Mouse (Mus musculus): ENCODE results near the gene C1qtnf4. TPM values are rescaled to one million over a fixed set of nuclear protein-coding genes. Genes with fewer than 3 reads are reported as not detected.

C1qtnf4 gene
- polyA plus RNA-seq, 1 experiment = 0.04 TPM

GRCm38 (mm10) chr2:90847681-90848050 is 38.0 kb upstream of the C1qtnf4 start:
- Histone ChIP-seq H3K79me2 (ENCODE audit: control insufficient read depth, insufficient read depth) (peaks cover 42% of the 10 kb centered on the region), H3K27me3 (ENCODE audit: control insufficient read depth, insufficient read depth, insufficient read length) (no peaks in the 10 kb centered on the region), H3K4me2 (ENCODE audit: low read depth) (peak overlapping the region; percentile 88), H3K4me3 (peak overlapping the region; percentile 90), H3ac (ENCODE audit: control insufficient read depth, insufficient read length) (peak overlapping the region; percentile 51), H3K36me3 (ENCODE audit: control insufficient read depth, insufficient read depth) (peaks cover 18% of the 10 kb centered on the region)
- TF ChIP-seq POLR2AphosphoS2 (IDR thresholded peaks at IDR 0.05; ENCODE audit: insufficient read length, low read depth) (no peak), MAX (IDR thresholded peaks at IDR 0.05; ENCODE audit: low read depth) (no peak)

- no peaks in the 10 kb centered on the region for H3K27me3 ChIP-seq (ENCODE audit: control insufficient read depth, insufficient read depth, insufficient read length)
- H3K4me3 ChIP-seq = peak overlapping the region; percentile 90
- TF ChIP-seq USF1 (IDR thresholded peaks at IDR 0.05; ENCODE audit: low read depth) (no peak), E2F4 (IDR thresholded peaks at IDR 0.05; ENCODE audit: insufficient read depth) (no peak), SRF (IDR thresholded peaks at IDR 0.05; ENCODE audit: control insufficient read depth, insufficient read length, low read depth) (no peak), TCF12 (IDR thresholded peaks at IDR 0.05; ENCODE audit: insufficient read depth, poor library complexity, severe bottlenecking) (no peak), REST (IDR thresholded peaks at IDR 0.05; ENCODE audit: insufficient read depth, insufficient read length) (no peak), POLR2AphosphoS2 (IDR thresholded peaks at IDR 0.05; ENCODE audit: insufficient read length, low read depth) (no peak), POLR2A (IDR thresholded peaks at IDR 0.05; ENCODE audit: insufficient read length, low read depth) (no peak), MYOG (IDR thresholded peaks at IDR 0.05; ENCODE audit: control insufficient read depth in 1 of 3, insufficient read depth in 1 of 3, insufficient read length in 2 of 3, low read depth in 2 of 3) (no peak), CEBPB (IDR thresholded peaks at IDR 0.05; ENCODE audit: insufficient read depth, poor library complexity, severe bottlenecking) (no peak), MYOD1 (IDR thresholded peaks at IDR 0.05; ENCODE audit: control insufficient read depth in 1 of 3, insufficient read length in 2 of 3, low read depth in 2 of 3) (no peak), MAX (IDR thresholded peaks at IDR 0.05; ENCODE audit: low read depth) (no peak), TCF3 (IDR thresholded peaks at IDR 0.05; ENCODE audit: insufficient read length, low read depth) (no peak)
- H3K79me2 ChIP-seq (ENCODE audit: control insufficient read depth, insufficient read depth) = peaks cover 42% of the 10 kb centered on the region
- H3K36me3 ChIP-seq (ENCODE audit: control insufficient read depth, insufficient read depth) = peaks cover 25% of the 10 kb centered on the region
- no peak overlapping the region for H3ac ChIP-seq (ENCODE audit: control insufficient read depth, insufficient read length)
- peak overlapping the region; percentile 88 for H3K4me2 ChIP-seq (ENCODE audit: low read depth)
These were observed 37.3 kb upstream of the C1qtnf4 start for GRCm38 (mm10) chr2:90848331-90848730.

- Histone ChIP-seq H3ac (ENCODE audit: control insufficient read depth, insufficient read length) (no peak overlapping the region), H3K4me2 (ENCODE audit: low read depth) (no peak overlapping the region), H3K27me3 (ENCODE audit: control insufficient read depth, insufficient read depth, insufficient read length) (no peaks in the 10 kb centered on the region), H3K79me2 (ENCODE audit: control insufficient read depth, insufficient read depth) (peaks cover 46% of the 10 kb centered on the region), H3K4me3 (no peak overlapping the region), H3K36me3 (ENCODE audit: control insufficient read depth, insufficient read depth) (peaks cover 44% of the 10 kb centered on the region)
- TF ChIP-seq MYOD1 (IDR thresholded peaks at IDR 0.05; ENCODE audit: control insufficient read depth in 1 of 3, insufficient read length in 2 of 3, low read depth in 2 of 3) (no peak), TCF12 (IDR thresholded peaks at IDR 0.05; ENCODE audit: insufficient read depth, poor library complexity, severe bottlenecking) (no peak), CEBPB (IDR thresholded peaks at IDR 0.05; ENCODE audit: insufficient read depth, poor library complexity, severe bottlenecking) (no peak), E2F4 (IDR thresholded peaks at IDR 0.05; ENCODE audit: insufficient read depth) (no peak), SRF (IDR thresholded peaks at IDR 0.05; ENCODE audit: control insufficient read depth, insufficient read length, low read depth) (no peak), POLR2AphosphoS2 (IDR thresholded peaks at IDR 0.05; ENCODE audit: insufficient read length, low read depth) (no peak), REST (IDR thresholded peaks at IDR 0.05; ENCODE audit: insufficient read depth, insufficient read length) (no peak), USF1 (IDR thresholded peaks at IDR 0.05; ENCODE audit: low read depth) (no peak), POLR2A (IDR thresholded peaks at IDR 0.05; ENCODE audit: insufficient read length, low read depth) (no peak), MAX (IDR thresholded peaks at IDR 0.05; ENCODE audit: low read depth) (no peak), TCF3 (IDR thresholded peaks at IDR 0.05; ENCODE audit: insufficient read length, low read depth) (no peak), MYOG (IDR thresholded peaks at IDR 0.05; ENCODE audit: control insufficient read depth in 1 of 3, insufficient read depth in 1 of 3, insufficient read length in 2 of 3, low read depth in 2 of 3) (no peak)
These were observed 35.3 kb upstream of the C1qtnf4 start for GRCm38 (mm10) chr2:90850401-90850800.

GRCm38 (mm10) chr2:90861486-90861885 is 24.2 kb upstream of the C1qtnf4 start:
- no peaks in the 10 kb centered on the region for H3K79me2 ChIP-seq (ENCODE audit: control insufficient read depth, insufficient read depth)
- no peak overlapping the region for H3K4me3 ChIP-seq
- H3K4me2 ChIP-seq (ENCODE audit: low read depth) = no peak overlapping the region
- H3K36me3 ChIP-seq (ENCODE audit: control insufficient read depth, insufficient read depth) = peaks cover 76% of the 10 kb centered on the region
- H3K27me3 ChIP-seq (ENCODE audit: control insufficient read depth, insufficient read depth, insufficient read length) = no peaks in the 10 kb centered on the region
- no peak overlapping the region for H3ac ChIP-seq (ENCODE audit: control insufficient read depth, insufficient read length)
- no peak for TF ChIP-seq SRF (IDR thresholded peaks at IDR 0.05; ENCODE audit: control insufficient read depth, insufficient read length, low read depth)

GRCm38 (mm10) chr2:90864184-90864583 is 21.5 kb upstream of the C1qtnf4 start:
- Histone ChIP-seq H3K4me2 (ENCODE audit: low read depth) (no peak overlapping the region), H3K36me3 (ENCODE audit: control insufficient read depth, insufficient read depth) (peaks cover 61% of the 10 kb centered on the region), H3ac (ENCODE audit: control insufficient read depth, insufficient read length) (no peak overlapping the region), H3K79me2 (ENCODE audit: control insufficient read depth, insufficient read depth) (no peaks in the 10 kb centered on the region), H3K4me3 (no peak overlapping the region), H3K27me3 (ENCODE audit: control insufficient read depth, insufficient read depth, insufficient read length) (no peaks in the 10 kb centered on the region)
- TF ChIP-seq MYOG (IDR thresholded peaks at IDR 0.05; ENCODE audit: control insufficient read depth in 1 of 3, insufficient read depth in 1 of 3, insufficient read length in 2 of 3, low read depth in 2 of 3) = no peak
- TF ChIP-seq E2F4 (IDR thresholded peaks at IDR 0.05; ENCODE audit: insufficient read depth) = no peak
- TF ChIP-seq TCF12 (IDR thresholded peaks at IDR 0.05; ENCODE audit: insufficient read depth, poor library complexity, severe bottlenecking) = no peak
- TF ChIP-seq POLR2A (IDR thresholded peaks at IDR 0.05; ENCODE audit: insufficient read length, low read depth) = no peak
- TF ChIP-seq CEBPB (IDR thresholded peaks at IDR 0.05; ENCODE audit: insufficient read depth, poor library complexity, severe bottlenecking) = no peak
- no peak for TF ChIP-seq REST (IDR thresholded peaks at IDR 0.05; ENCODE audit: insufficient read depth, insufficient read length)
- no peak for TF ChIP-seq TCF3 (IDR thresholded peaks at IDR 0.05; ENCODE audit: insufficient read length, low read depth)
- no peak for TF ChIP-seq USF1 (IDR thresholded peaks at IDR 0.05; ENCODE audit: low read depth)
- TF ChIP-seq MAX (IDR thresholded peaks at IDR 0.05; ENCODE audit: low read depth) = no peak
- TF ChIP-seq SRF (IDR thresholded peaks at IDR 0.05; ENCODE audit: control insufficient read depth, insufficient read length, low read depth) = no peak
